ENCODE assay signal across 44 mouse cellular contexts in the genomic region with DNA sequence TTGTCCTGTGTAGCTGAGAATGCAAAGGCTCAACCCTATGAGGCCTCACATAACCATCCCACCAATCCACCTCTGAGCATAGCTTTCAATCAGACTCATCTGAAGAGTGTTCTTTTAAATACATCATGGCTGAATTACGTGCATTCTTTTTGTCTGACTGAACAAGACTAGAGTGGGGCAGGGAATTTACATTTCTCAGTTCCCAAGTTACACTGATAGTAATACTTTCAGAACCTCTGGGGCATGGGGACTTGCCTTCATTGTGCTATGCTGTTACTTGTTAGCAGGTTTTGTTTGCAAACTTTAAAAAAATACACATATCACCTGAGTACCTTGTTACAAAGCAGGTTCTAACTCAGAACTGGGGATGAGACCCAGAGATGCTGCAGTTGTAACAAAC. TPM values are rescaled to one million over a fixed set of nuclear protein-coding genes. Genes with fewer than 3 reads are reported as not detected.
"Had no signal": no experiment of that assay in that cellular context is flagged by ENCODE, and none has a peak within 500 bp of the region (broad histone marks: within the 10 kb centered on the region; RNA-seq: fewer than 3 reads in every experiment).

No protein-coding gene starts in this region.

- H3K9me3 ChIP-seq: limb, embryonic 10.5 days; limb, embryonic 12.5 days; limb, embryonic 13.5 days; limb, embryonic 15.5 days; liver, embryonic 12.5 days; liver, embryonic 13.5 days; liver, embryonic 15.5 days; lung, embryonic 15.5 days; megakaryocyte, embryonic 14.5 days; midbrain, embryonic 10.5 days; midbrain, embryonic 12.5 days; midbrain, embryonic 13.5 days; midbrain, embryonic 15.5 days had no signal

- H3K4me2 ChIP-seq: limb, embryonic 12.5 days; limb, embryonic 13.5 days; limb, embryonic 15.5 days; liver, embryonic 11.5 days; liver, embryonic 12.5 days; liver, embryonic 13.5 days; liver, embryonic 15.5 days; lung, embryonic 14.5 days; lung, embryonic 15.5 days; midbrain, embryonic 11.5 days; midbrain, embryonic 12.5 days; midbrain, embryonic 13.5 days; midbrain, embryonic 15.5 days had no signal

- H3K4me1 ChIP-seq: limb, embryonic 10.5 days; limb, embryonic 12.5 days; limb, embryonic 13.5 days; limb, embryonic 15.5 days; liver, embryonic 12.5 days; liver, embryonic 13.5 days; liver, embryonic 15.5 days; lung, embryonic 15.5 days; megakaryocyte, embryonic 14.5 days; midbrain, embryonic 10.5 days; midbrain, embryonic 12.5 days; midbrain, embryonic 13.5 days; midbrain, embryonic 15.5 days had no signal

- H3K27me3 ChIP-seq: limb, embryonic 12.5 days; limb, embryonic 13.5 days; limb, embryonic 15.5 days; liver, embryonic 12.5 days; liver, embryonic 13.5 days; liver, embryonic 15.5 days; lung, embryonic 15.5 days; megakaryocyte, embryonic 14.5 days; midbrain, embryonic 12.5 days; midbrain, embryonic 13.5 days; midbrain, embryonic 15.5 days had no signal

- H3K4me3 ChIP-seq: limb, embryonic 10.5 days; limb, embryonic 12.5 days; limb, embryonic 13.5 days; limb, embryonic 15.5 days; liver, embryonic 12.5 days; liver, embryonic 13.5 days; liver, embryonic 15.5 days; lung, embryonic 15.5 days; megakaryocyte, embryonic 14.5 days; midbrain, embryonic 10.5 days; midbrain, embryonic 12.5 days; midbrain, embryonic 13.5 days; midbrain, embryonic 15.5 days; myocyte had no signal

- DNase-seq: left cerebral cortex, postnatal 4 days; liver; liver, embryonic 13.5 days; liver, postnatal 0 days; lung, adult 2 months; lung, embryonic 14.5 days; lung, postnatal 10 days; lung, postnatal 14 days; lung, postnatal 4 days; midbrain, embryonic 14.5 days had no signal

- H3K9ac ChIP-seq: limb, embryonic 12.5 days; limb, embryonic 13.5 days; limb, embryonic 15.5 days; liver, embryonic 12.5 days; liver, embryonic 13.5 days; liver, embryonic 14.5 days; liver, embryonic 15.5 days; liver, postnatal 0 days; lung, embryonic 14.5 days; lung, embryonic 15.5 days; midbrain, embryonic 12.5 days; midbrain, embryonic 13.5 days; midbrain, embryonic 15.5 days had no signal

- H3K27ac ChIP-seq: limb, embryonic 10.5 days; limb, embryonic 12.5 days; limb, embryonic 13.5 days; limb, embryonic 15.5 days; liver, embryonic 12.5 days; liver, embryonic 13.5 days; liver, embryonic 14.5 days; liver, embryonic 15.5 days; lung, embryonic 15.5 days; macrophage; midbrain, embryonic 10.5 days; midbrain, embryonic 12.5 days; midbrain, embryonic 13.5 days; midbrain, embryonic 15.5 days had no signal

- H3K36me3 ChIP-seq: limb, embryonic 10.5 days; limb, embryonic 12.5 days; limb, embryonic 13.5 days; limb, embryonic 15.5 days; liver, embryonic 12.5 days; liver, embryonic 13.5 days; liver, embryonic 15.5 days; lung, embryonic 15.5 days; midbrain, embryonic 10.5 days; midbrain, embryonic 12.5 days; midbrain, embryonic 13.5 days; midbrain, embryonic 15.5 days had no signal

RNA-seq across cellular contexts. Expression of a gene that starts 0.5 kb away (rescaled TPM):
- total RNA-seq: left cerebral cortex, adult 8-10 months; left cerebral cortex, postnatal 14 days; left cerebral cortex, postnatal 25 days; left cerebral cortex, postnatal 36 days; left cerebral cortex, postnatal 4 days; liver, adult 2 months; megakaryocyte-erythroid progenitor cell, adult 5-6 weeks; midbrain, postnatal 0 days; monocyte, adult 5-6 weeks had no signal
- polyA plus RNA-seq: limb, embryonic 10.5 days; limb, embryonic 11.5 days; limb, embryonic 12.5 days; limb, embryonic 13.5 days; limb, embryonic 14.5 days; limb, embryonic 15.5 days; liver, adult 2 months; liver, embryonic 11.5 days; liver, embryonic 12.5 days; liver, embryonic 13.5 days; liver, embryonic 16.5 days; lung, adult 2 months; lung, embryonic 14.5 days; lung, embryonic 15.5 days; lung, embryonic 16.5 days; lung, postnatal 0 days; macrophage; midbrain, embryonic 10.5 days; midbrain, embryonic 11.5 days; midbrain, embryonic 12.5 days; midbrain, embryonic 13.5 days; midbrain, embryonic 14.5 days; midbrain, embryonic 15.5 days; midbrain, embryonic 16.5 days; midbrain, postnatal 0 days; myocyte had no signal

RNA-seq across cellular contexts. Expression of a gene that starts 5.4 kb away (rescaled TPM):
- total RNA-seq: left cerebral cortex, adult 8-10 months; left cerebral cortex, postnatal 10 days; left cerebral cortex, postnatal 14 days; left cerebral cortex, postnatal 25 days; left cerebral cortex, postnatal 36 days; left cerebral cortex, postnatal 4 days; liver, adult 2 months; megakaryocyte progenitor cell, adult 5-6 weeks; megakaryocyte, adult 5-6 weeks; megakaryocyte-erythroid progenitor cell, adult 5-6 weeks; midbrain, postnatal 0 days; monocyte, adult 5-6 weeks had no signal
- polyA plus RNA-seq: limb, embryonic 10.5 days; limb, embryonic 11.5 days; limb, embryonic 12.5 days; limb, embryonic 13.5 days; limb, embryonic 14.5 days; limb, embryonic 15.5 days; liver, adult 2 months; liver, embryonic 11.5 days; liver, embryonic 12.5 days; liver, embryonic 13.5 days; liver, embryonic 14.5 days; liver, embryonic 15.5 days; liver, embryonic 16.5 days; liver, postnatal 0 days; lung, adult 2 months; lung, embryonic 14.5 days; lung, embryonic 15.5 days; lung, embryonic 16.5 days; lung, postnatal 0 days; macrophage; midbrain, embryonic 10.5 days; midbrain, embryonic 11.5 days; midbrain, embryonic 12.5 days; midbrain, embryonic 13.5 days; midbrain, embryonic 14.5 days; midbrain, embryonic 15.5 days; midbrain, embryonic 16.5 days; midbrain, postnatal 0 days; myocyte had no signal

RNA-seq across cellular contexts. Expression of a gene that starts 31.1 kb away (rescaled TPM):
- total RNA-seq: left cerebral cortex, adult 8-10 months; left cerebral cortex, postnatal 10 days; left cerebral cortex, postnatal 14 days; left cerebral cortex, postnatal 25 days; left cerebral cortex, postnatal 36 days; left cerebral cortex, postnatal 4 days; liver, adult 2 months; megakaryocyte-erythroid progenitor cell, adult 5-6 weeks; midbrain, postnatal 0 days; monocyte, adult 5-6 weeks had no signal
- polyA plus RNA-seq: limb, embryonic 10.5 days; limb, embryonic 11.5 days; limb, embryonic 12.5 days; limb, embryonic 13.5 days; limb, embryonic 14.5 days; limb, embryonic 15.5 days; liver, adult 2 months; liver, embryonic 11.5 days; liver, embryonic 13.5 days; lung, adult 2 months; lung, embryonic 14.5 days; lung, embryonic 15.5 days; lung, embryonic 16.5 days; lung, postnatal 0 days; macrophage; midbrain, embryonic 10.5 days; midbrain, embryonic 11.5 days; midbrain, embryonic 12.5 days; midbrain, embryonic 13.5 days; midbrain, embryonic 14.5 days; midbrain, embryonic 15.5 days; midbrain, embryonic 16.5 days; midbrain, postnatal 0 days; myocyte had no signal

RNA-seq across cellular contexts. Expression of a gene that starts 50.8 kb away (rescaled TPM):
- total RNA-seq: left cerebral cortex, adult 8-10 months; left cerebral cortex, postnatal 10 days; left cerebral cortex, postnatal 14 days; left cerebral cortex, postnatal 25 days; left cerebral cortex, postnatal 36 days; left cerebral cortex, postnatal 4 days; liver, adult 2 months; midbrain, postnatal 0 days; monocyte, adult 5-6 weeks had no signal
- polyA plus RNA-seq: limb, embryonic 10.5 days; limb, embryonic 11.5 days; limb, embryonic 12.5 days; limb, embryonic 13.5 days; liver, adult 2 months; lung, adult 2 months; lung, embryonic 14.5 days; lung, embryonic 16.5 days; lung, postnatal 0 days; midbrain, embryonic 10.5 days; midbrain, embryonic 12.5 days; midbrain, embryonic 13.5 days; midbrain, embryonic 14.5 days; midbrain, embryonic 15.5 days; midbrain, embryonic 16.5 days; midbrain, postnatal 0 days; myocyte had no signal

RNA-seq across cellular contexts. Expression of a gene that starts 55.9 kb away (rescaled TPM):
- total RNA-seq: left cerebral cortex, adult 8-10 months; left cerebral cortex, postnatal 10 days; left cerebral cortex, postnatal 14 days; left cerebral cortex, postnatal 25 days; left cerebral cortex, postnatal 36 days; left cerebral cortex, postnatal 4 days; liver, adult 2 months; megakaryocyte progenitor cell, adult 5-6 weeks; megakaryocyte, adult 5-6 weeks; megakaryocyte-erythroid progenitor cell, adult 5-6 weeks; midbrain, postnatal 0 days; monocyte, adult 5-6 weeks had no signal
- polyA plus RNA-seq: limb, embryonic 10.5 days; limb, embryonic 11.5 days; limb, embryonic 12.5 days; limb, embryonic 13.5 days; limb, embryonic 14.5 days; limb, embryonic 15.5 days; liver, adult 2 months; liver, embryonic 11.5 days; liver, embryonic 12.5 days; liver, embryonic 13.5 days; liver, embryonic 15.5 days; liver, embryonic 16.5 days; liver, postnatal 0 days; macrophage; midbrain, embryonic 10.5 days; midbrain, embryonic 11.5 days; midbrain, embryonic 12.5 days; midbrain, embryonic 13.5 days; midbrain, embryonic 14.5 days; midbrain, embryonic 15.5 days; midbrain, embryonic 16.5 days; midbrain, postnatal 0 days; myocyte had no signal
